Mouse (Mus musculus): Measurements from ENCODE around the gene Il25. TPM values are rescaled to one million over a fixed set of nuclear protein-coding genes. Genes with fewer than 3 reads are reported as not detected.

The Il25 gene
- polyA plus RNA-seq, 1 experiment from 2014 or later = 0.28 TPM

DNA sequence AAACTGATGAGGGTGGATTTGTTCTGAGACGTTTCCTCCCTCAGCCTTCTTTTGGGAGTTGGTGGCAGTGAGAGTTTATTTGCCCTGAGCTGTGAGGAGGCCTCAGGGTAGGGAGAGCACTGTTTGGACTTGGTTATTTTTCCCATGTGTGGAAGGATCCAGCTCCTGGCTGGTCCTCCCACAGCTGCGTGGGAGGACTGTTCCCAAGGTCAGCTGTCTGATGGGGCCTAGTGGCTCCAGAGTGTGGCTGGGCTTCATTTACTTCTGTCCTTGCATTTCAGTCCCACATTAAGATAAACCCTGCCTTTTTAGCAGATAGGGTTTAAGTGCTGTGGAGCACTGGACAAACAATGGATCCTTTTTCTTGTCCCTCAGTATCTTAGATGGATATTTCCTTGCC, 35.0 kb upstream of the Il25 start:
- ATAC-seq (replicated peaks; ENCODE audit: low FRiP score, low TSS enrichment, low read depth) (no peak), DNase-seq (ENCODE audit: low spot score) (no peak)
- H3K4me2 ChIP-seq (ENCODE audit: low read length) = no peak overlapping the region
- H3K27ac ChIP-seq (ENCODE audit: low read depth) = no peak overlapping the region
- H3K4me1 ChIP-seq (replicated peaks; ENCODE audit: control insufficient read depth, insufficient read depth, low read length) = peaks cover 7% of the 10 kb centered on the region
- 57% methylated on average over 2 of the region's 2 CpGs for WGBS
- peaks cover 41% of the 10 kb centered on the region for H3K36me3 ChIP-seq (ENCODE audit: control insufficient read depth, insufficient read depth, low read length)
- H3K9ac ChIP-seq (ENCODE audit: low read length) = no peak overlapping the region
- no peak overlapping the region for H3K4me3 ChIP-seq (ENCODE audit: low read depth, low read length)
- H3K27me3 ChIP-seq (replicated peaks; ENCODE audit: control insufficient read depth, insufficient read depth, low read length) = no peaks in the 10 kb centered on the region
- no peaks in the 10 kb centered on the region for H3K9me3 ChIP-seq (ENCODE audit: control insufficient read depth, low read length)

DNA sequence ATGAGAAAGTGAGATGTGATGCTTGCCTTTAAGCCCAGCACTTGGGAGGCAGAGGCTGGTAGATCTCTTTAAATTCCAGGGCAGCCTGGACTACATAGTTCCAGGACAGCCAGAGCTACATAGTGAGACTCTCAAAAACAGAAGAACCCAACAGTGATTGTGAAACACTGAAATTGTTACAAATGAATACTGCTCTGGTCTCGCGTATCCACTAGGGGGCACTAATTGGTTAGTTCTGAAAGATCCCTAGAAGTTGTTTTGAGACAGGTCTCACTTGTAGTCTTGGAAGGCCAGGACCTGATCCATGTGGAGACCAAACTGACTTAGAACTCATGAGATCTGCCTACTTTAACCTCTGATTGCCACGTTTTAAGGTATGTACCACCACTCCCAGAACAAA, 32.1 kb upstream of the Il25 start:
- no peaks in the 10 kb centered on the region for H3K27me3 ChIP-seq (replicated peaks; ENCODE audit: control insufficient read depth, insufficient read depth, low read length)
- 0% methylated on average over 3 of the region's 3 CpGs for WGBS
- DNase-seq (ENCODE audit: low spot score) (peak; percentile 76), ATAC-seq (replicated peaks; ENCODE audit: low FRiP score, low TSS enrichment, low read depth) (peak; percentile 66)
- H3K9me3 ChIP-seq (ENCODE audit: control insufficient read depth, low read length) = no peaks in the 10 kb centered on the region
- H3K4me3 ChIP-seq (ENCODE audit: low read depth, low read length) = no peak overlapping the region
- H3K4me2 ChIP-seq (ENCODE audit: low read length) = no peak overlapping the region
- H3K36me3 ChIP-seq (ENCODE audit: control insufficient read depth, insufficient read depth, low read length) = peaks cover 46% of the 10 kb centered on the region
- no peak overlapping the region for H3K27ac ChIP-seq (ENCODE audit: low read depth)
- H3K9ac ChIP-seq (ENCODE audit: low read length) = no peak overlapping the region
- peaks cover 6% of the 10 kb centered on the region for H3K4me1 ChIP-seq (replicated peaks; ENCODE audit: control insufficient read depth, insufficient read depth, low read length)

DNA sequence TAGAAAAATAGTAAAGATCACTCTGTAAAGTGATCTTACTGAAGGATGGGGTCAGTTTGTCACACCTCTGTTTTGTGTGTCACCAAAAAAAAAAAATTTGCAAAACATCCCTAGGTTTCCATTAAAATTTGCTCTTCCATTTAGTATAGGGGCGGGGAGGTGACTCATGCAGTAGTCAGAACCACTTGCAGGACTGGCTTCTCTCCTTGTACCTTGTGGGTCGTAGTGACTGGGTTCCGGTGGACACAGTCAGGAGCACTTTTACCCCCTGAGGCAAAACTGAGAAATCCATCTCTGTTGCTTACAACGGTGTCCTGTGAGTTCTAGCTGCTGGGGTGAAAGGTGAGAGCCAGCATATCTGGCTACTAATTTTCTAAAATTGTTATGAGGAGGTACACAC, 28.9 kb upstream of the Il25 start:
- no peak for DNase-seq (ENCODE audit: low spot score)
- Histone ChIP-seq H3K9ac (ENCODE audit: low read length) (no peak overlapping the region), H3K27me3 (replicated peaks; ENCODE audit: control insufficient read depth, insufficient read depth, low read length) (no peaks in the 10 kb centered on the region), H3K4me3 (ENCODE audit: low read depth, low read length) (no peak overlapping the region), H3K27ac (ENCODE audit: low read depth) (no peak overlapping the region), H3K36me3 (ENCODE audit: control insufficient read depth, insufficient read depth, low read length) (peaks cover 36% of the 10 kb centered on the region), H3K4me2 (ENCODE audit: low read length) (no peak overlapping the region), H3K9me3 (ENCODE audit: control insufficient read depth, low read length) (no peaks in the 10 kb centered on the region), H3K4me1 (replicated peaks; ENCODE audit: control insufficient read depth, insufficient read depth, low read length) (no peaks in the 10 kb centered on the region)
- ATAC-seq (replicated peaks; ENCODE audit: low FRiP score, low TSS enrichment, low read depth) = no peak
- 93% methylated on average over 4 of the region's 4 CpGs for WGBS

GRCm38 (mm10) chr14:54908682-54909081, 23.8 kb upstream of the Il25 start:
- no peak overlapping the region for H3K27ac ChIP-seq (ENCODE audit: low read depth)
- 81% methylated on average over 7 of the region's 7 CpGs for WGBS

GRCm38 (mm10) chr14:54912109-54912850, 20.2 kb upstream of the Il25 start:
- DNase-seq (ENCODE audit: low spot score) (peak; percentile 68), ATAC-seq (replicated peaks; ENCODE audit: low FRiP score, low TSS enrichment, low read depth) (peak; percentile 57)
- Histone ChIP-seq H3K9ac (ENCODE audit: low read length) (peak overlapping the region; percentile 80), H3K36me3 (ENCODE audit: control insufficient read depth, insufficient read depth, low read length) (peaks cover 43% of the 10 kb centered on the region), H3K27ac (ENCODE audit: low read depth) (peak overlapping the region; percentile 74), H3K27me3 (replicated peaks; ENCODE audit: control insufficient read depth, insufficient read depth, low read length) (no peaks in the 10 kb centered on the region), H3K4me3 (ENCODE audit: low read depth, low read length) (peak overlapping the region; percentile 91), H3K4me2 (ENCODE audit: low read length) (peak overlapping the region; percentile 94), H3K4me1 (replicated peaks; ENCODE audit: control insufficient read depth, insufficient read depth, low read length) (peaks cover 12% of the 10 kb centered on the region), H3K9me3 (ENCODE audit: control insufficient read depth, low read length) (no peaks in the 10 kb centered on the region)
- WGBS = 4% methylated on average over 53 of the region's 69 CpGs

More at GRCm38 (mm10) chr14:54908682-54909081, 23.8 kb upstream of the Il25 start:
- H3K9ac ChIP-seq (ENCODE audit: low read length) = no peak overlapping the region
- H3K4me2 ChIP-seq (ENCODE audit: low read length) = no peak overlapping the region
- no peaks in the 10 kb centered on the region for H3K27me3 ChIP-seq (replicated peaks; ENCODE audit: control insufficient read depth, insufficient read depth, low read length)
- H3K4me1 ChIP-seq (replicated peaks; ENCODE audit: control insufficient read depth, insufficient read depth, low read length) = peaks cover 11% of the 10 kb centered on the region
- no peak overlapping the region for H3K4me3 ChIP-seq (ENCODE audit: low read depth, low read length)
- no peak for DNase-seq (ENCODE audit: low spot score)
- peaks cover 43% of the 10 kb centered on the region for H3K36me3 ChIP-seq (ENCODE audit: control insufficient read depth, insufficient read depth, low read length)
- H3K9me3 ChIP-seq (ENCODE audit: control insufficient read depth, low read length) = no peaks in the 10 kb centered on the region
- no peak for ATAC-seq (replicated peaks; ENCODE audit: low FRiP score, low TSS enrichment, low read depth)

DNA sequence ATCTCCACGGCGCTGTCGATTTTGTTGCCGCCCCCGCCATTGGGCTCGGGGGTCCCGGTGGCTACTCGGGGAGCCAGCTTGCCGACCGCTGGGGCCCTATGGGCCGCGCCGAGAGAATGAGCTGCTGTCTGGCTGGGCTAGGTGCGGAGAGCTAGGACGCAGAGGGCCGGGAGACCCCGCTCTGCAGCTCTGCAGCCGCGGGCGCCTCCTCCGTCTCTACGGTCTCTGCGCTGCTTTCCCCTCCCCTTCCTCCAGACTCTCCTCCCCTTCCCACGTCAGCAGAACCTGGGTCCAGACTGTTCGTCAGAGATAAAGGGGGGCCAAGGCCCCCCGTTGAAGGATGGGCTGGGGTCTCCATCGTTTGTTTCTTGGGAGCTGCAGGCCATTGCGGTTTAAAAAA, 19.6 kb upstream of the Il25 start, which contains the start of gene Slc22a17:
Gene Slc22a17, minus strand, starts transcription at position 247 of the 400 bp plus-strand sequence.
- peak within 1 kb of the TSS; percentile 80 for H3K9ac ChIP-seq (ENCODE audit: low read length)
- H3K9me3 ChIP-seq (ENCODE audit: control insufficient read depth, low read length) = no peaks in the 10 kb centered on the region
- WGBS = 0% methylated on average over 23 of the region's 28 CpGs
- peak within 1 kb of the TSS; percentile 74 for H3K27ac ChIP-seq (ENCODE audit: low read depth)
- peak within 1 kb of the TSS; percentile 91 for H3K4me3 ChIP-seq (ENCODE audit: low read depth, low read length)
- H3K27me3 ChIP-seq (replicated peaks; ENCODE audit: control insufficient read depth, insufficient read depth, low read length) = no peaks in the 10 kb centered on the region
- DNase-seq (ENCODE audit: low spot score) (peak; percentile 88), ATAC-seq (replicated peaks; ENCODE audit: low FRiP score, low TSS enrichment, low read depth) (peak; percentile 92)
- peak within 1 kb of the TSS; percentile 94 for H3K4me2 ChIP-seq (ENCODE audit: low read length)
- H3K4me1 ChIP-seq (replicated peaks; ENCODE audit: control insufficient read depth, insufficient read depth, low read length) = peaks cover 12% of the 10 kb centered on the region
- peaks cover 40% of the 10 kb centered on the region for H3K36me3 ChIP-seq (ENCODE audit: control insufficient read depth, insufficient read depth, low read length)

GRCm38 (mm10) chr14:54913343-54913742, 19.2 kb upstream of the Il25 start:
- H3K9ac ChIP-seq (ENCODE audit: low read length) = peak overlapping the region; percentile 80
- ATAC-seq (replicated peaks; ENCODE audit: low FRiP score, low TSS enrichment, low read depth) (no peak), DNase-seq (ENCODE audit: low spot score) (no peak)
- no peaks in the 10 kb centered on the region for H3K9me3 ChIP-seq (ENCODE audit: control insufficient read depth, low read length)
- peak overlapping the region; percentile 91 for H3K4me3 ChIP-seq (ENCODE audit: low read depth, low read length)
- H3K4me1 ChIP-seq (replicated peaks; ENCODE audit: control insufficient read depth, insufficient read depth, low read length) = peaks cover 12% of the 10 kb centered on the region
- peak overlapping the region; percentile 19; the same call in 1 of the 2 replicates for H3K27ac ChIP-seq (ENCODE audit: low read depth)
- no peaks in the 10 kb centered on the region for H3K27me3 ChIP-seq (replicated peaks; ENCODE audit: control insufficient read depth, insufficient read depth, low read length)
- 11% methylated on average over 10 of the region's 10 CpGs for WGBS
- peak overlapping the region; percentile 94 for H3K4me2 ChIP-seq (ENCODE audit: low read length)
- peaks cover 41% of the 10 kb centered on the region for H3K36me3 ChIP-seq (ENCODE audit: control insufficient read depth, insufficient read depth, low read length)

- Histone ChIP-seq H3K36me3 (ENCODE audit: control insufficient read depth, insufficient read depth, low read length) (peaks cover 55% of the 10 kb centered on the region), H3K27me3 (replicated peaks; ENCODE audit: control insufficient read depth, insufficient read depth, low read length) (no peaks in the 10 kb centered on the region), H3K27ac (ENCODE audit: low read depth) (no peak overlapping the region), H3K9ac (ENCODE audit: low read length) (no peak overlapping the region), H3K9me3 (ENCODE audit: control insufficient read depth, low read length) (peaks cover 9% of the 10 kb centered on the region), H3K4me3 (ENCODE audit: low read depth, low read length) (no peak overlapping the region), H3K4me1 (replicated peaks; ENCODE audit: control insufficient read depth, insufficient read depth, low read length) (peaks cover 12% of the 10 kb centered on the region), H3K4me2 (ENCODE audit: low read length) (no peak overlapping the region)
- 87% methylated on average over 16 of the region's 16 CpGs for WGBS
- no peak for DNase-seq (ENCODE audit: low spot score)
- ATAC-seq (replicated peaks; ENCODE audit: low FRiP score, low TSS enrichment, low read depth) = no peak
Measured at GRCm38 (mm10) chr14:54920076-54920685, 12.3 kb upstream of the Il25 start.

All from intestine, embryonic 14.5 days (tissue).